Mouse (Mus musculus) small intestine, adult 10 weeks (tissue): Measurements from ENCODE around the gene Ndufa4. TPM values are rescaled to one million over a fixed set of nuclear protein-coding genes. Genes with fewer than 3 reads are reported as not detected.

Experiments used
- polyA plus RNA-seq: library from polyadenylated mRNA; stranded (reverse); fragments of 350-450 nt; fragmentation: Illumina TruSeq; extraction: RNeasy Lipid Tissue Mini Kit (QIAGEN cat#74804); gene quantifications from one replicate; pipeline ENCODE4 v1.2.3, GENCODE M21; 2014; ENCODE audit warnings: low replicate concordance

Gene Ndufa4
- 2,229 TPM for polyA plus RNA-seq

GRCm38 (mm10) chr6:11907269-11908032 is at the start of gene Ndufa4, which contains the start of gene Phf14:
Ndufa4 (minus strand) TSS chr6:11907497.
Phf14 (plus strand) TSS chr6:11907809.

Other genes with a start within 250 kb of the Ndufa4 start
- 50.2 TPM for gene Phf14, start 312 bp upstream of the Ndufa4 start, polyA plus RNA-seq